Mouse (Mus musculus): ENCODE measurements around the gene Ripor1. TPM values are rescaled to one million over a fixed set of nuclear protein-coding genes. Genes with fewer than 3 reads are reported as not detected.

Ripor1 gene
- polyA plus RNA-seq, 1 experiment from 2014 or later: 33.7 TPM

DNA sequence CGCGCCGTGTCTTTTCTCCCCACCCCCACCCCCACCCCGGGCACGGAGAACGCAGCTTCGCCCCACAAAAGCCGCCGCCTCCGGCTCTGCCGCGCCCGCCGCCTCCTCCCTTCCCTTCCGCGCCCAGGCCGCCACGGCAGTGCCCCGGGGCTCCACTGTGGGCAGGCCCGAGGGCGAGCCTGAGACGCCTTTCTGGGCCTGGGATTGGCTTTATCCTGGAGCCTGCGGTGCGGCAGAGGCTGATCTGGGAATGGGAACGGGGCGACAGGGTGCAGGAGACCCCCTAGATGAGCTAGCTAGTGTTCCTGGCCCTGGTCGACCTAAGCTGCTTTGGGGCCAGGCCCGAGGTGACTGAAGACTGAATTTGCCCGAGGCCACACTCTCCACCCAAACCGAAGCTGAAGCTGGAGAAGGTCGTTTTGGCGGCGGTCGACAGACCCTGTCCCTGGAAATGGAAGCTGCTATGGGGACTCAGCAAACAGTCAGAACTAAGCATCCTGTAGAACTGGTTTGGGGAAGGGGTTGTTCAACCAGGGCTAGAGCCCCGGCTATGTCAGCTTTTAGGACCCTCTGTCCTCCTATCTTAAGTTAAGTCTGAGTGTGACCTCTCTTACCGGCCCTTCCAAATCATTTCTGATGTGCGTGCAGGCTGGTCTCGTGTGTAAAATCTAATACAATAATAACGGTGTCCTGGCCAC lies 585 bp downstream of the Ripor1 start:
- peak overlapping the region; percentile 77 for H3K4me3 ChIP-seq (ENCODE audit: low read depth, low read length)
- H3K27me3 ChIP-seq (ENCODE audit: insufficient read depth, low read length): no peaks in the 10 kb centered on the region
- peaks cover 8% of the 10 kb centered on the region; the same call in 1 of the 2 replicates for H3K4me1 ChIP-seq (ENCODE audit: insufficient read depth)
- peak overlapping the region; percentile 87 for H3K27ac ChIP-seq (ENCODE audit: low read depth)
- ATAC-seq (ENCODE audit: insufficient read depth) (peak; percentile 39), DNase-seq (peak; percentile 48)
- H3K36me3 ChIP-seq (ENCODE audit: insufficient read depth): no peaks in the 10 kb centered on the region
- H3K4me2 ChIP-seq: peak overlapping the region; percentile 96
- H3K9ac ChIP-seq: peak overlapping the region; percentile 90
- no peak for TF ChIP-seq CTCF (IDR thresholded peaks at IDR 0.05; ENCODE audit: low read depth)
- WGBS: under 1% methylated on average over 35 of the region's 39 CpGs
- H3K9me3 ChIP-seq (ENCODE audit: low read depth, low read length): no peaks in the 10 kb centered on the region

DNA sequence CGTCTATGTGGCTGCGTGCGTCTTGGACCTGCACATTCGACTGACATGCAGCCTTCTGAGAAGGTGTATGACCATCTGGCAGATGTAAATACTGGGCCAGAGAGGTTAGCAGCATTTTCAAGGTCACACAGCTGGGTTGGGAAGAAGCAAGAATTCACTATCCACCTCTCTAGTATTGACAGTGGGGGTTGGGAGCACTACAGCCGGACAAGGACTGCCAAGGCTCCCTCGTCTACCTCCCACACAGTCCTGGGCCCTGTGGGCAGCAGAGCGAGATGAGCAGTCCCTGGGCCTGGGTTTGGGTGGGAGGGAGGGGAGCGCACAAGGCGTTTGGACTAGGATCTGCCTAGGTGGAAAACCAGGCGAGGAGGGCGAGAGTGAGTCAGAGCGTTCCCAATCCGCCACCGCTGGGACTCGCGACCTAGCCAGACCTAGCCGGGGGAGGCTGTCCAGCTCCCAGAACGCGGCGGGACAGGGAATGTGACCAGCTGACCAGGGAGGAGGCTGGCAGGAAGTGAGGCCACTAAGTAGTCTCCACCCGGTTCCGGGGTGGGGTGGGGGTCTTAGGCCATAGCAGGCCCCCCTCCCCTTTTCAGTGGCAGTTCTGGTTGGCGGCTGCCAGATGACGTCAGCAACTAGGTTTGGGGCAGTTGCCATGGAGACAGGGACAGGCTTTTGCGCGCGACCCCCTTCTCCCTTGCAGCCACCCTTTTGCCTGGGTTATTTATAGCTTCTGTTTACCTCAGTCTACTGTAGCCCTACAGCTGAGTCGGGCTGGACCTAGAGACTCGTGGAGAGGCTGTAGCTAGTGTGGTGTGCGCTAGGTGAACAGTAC lies 1.4 kb downstream of the Ripor1 start:
- TF ChIP-seq CTCF (IDR thresholded peaks at IDR 0.05; ENCODE audit: low read depth): no peak
- WGBS: 1% methylated on average over 30 of the region's 30 CpGs
- Histone ChIP-seq H3K36me3 (ENCODE audit: insufficient read depth) (no peaks in the 10 kb centered on the region), H3K27ac (ENCODE audit: low read depth) (peak overlapping the region; percentile 87), H3K27me3 (ENCODE audit: insufficient read depth, low read length) (no peaks in the 10 kb centered on the region), H3K9ac (peak overlapping the region; percentile 90), H3K4me3 (ENCODE audit: low read depth, low read length) (peak overlapping the region; percentile 77), H3K9me3 (ENCODE audit: low read depth, low read length) (no peaks in the 10 kb centered on the region), H3K4me2 (peak overlapping the region; percentile 96), H3K4me1 (ENCODE audit: insufficient read depth) (peaks cover 8% of the 10 kb centered on the region; the same call in 1 of the 2 replicates)
- ATAC-seq (ENCODE audit: insufficient read depth) (peak; percentile 80), DNase-seq (peak; percentile 91)

DNA sequence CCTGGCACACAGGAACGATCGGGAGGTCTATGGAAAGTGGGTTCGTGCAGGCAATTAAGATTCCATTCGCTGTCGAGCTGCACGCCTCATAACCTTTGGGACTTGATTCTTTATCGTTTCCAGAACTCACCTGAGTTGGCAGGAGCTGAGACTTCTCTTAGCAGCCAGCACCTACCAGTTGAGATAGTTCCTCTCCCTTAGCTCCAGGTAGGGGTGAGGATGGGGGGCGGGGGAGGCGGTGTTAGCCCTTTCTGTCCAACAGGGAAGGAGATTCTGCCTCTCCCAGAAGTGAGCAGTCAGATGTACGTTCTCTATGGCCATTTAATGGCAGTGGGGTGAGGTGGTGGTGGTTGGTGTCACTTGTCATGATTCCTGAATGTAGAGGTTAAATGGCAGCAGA lies 2.0 kb downstream of the Ripor1 start:
- DNase-seq: no peak
- Histone ChIP-seq H3K9me3 (ENCODE audit: low read depth, low read length) (no peaks in the 10 kb centered on the region), H3K36me3 (ENCODE audit: insufficient read depth) (no peaks in the 10 kb centered on the region), H3K27me3 (ENCODE audit: insufficient read depth, low read length) (no peaks in the 10 kb centered on the region), H3K27ac (ENCODE audit: low read depth) (peak overlapping the region; percentile 87), H3K9ac (peak overlapping the region; percentile 90), H3K4me1 (ENCODE audit: insufficient read depth) (peaks cover 8% of the 10 kb centered on the region; the same call in 1 of the 2 replicates), H3K4me2 (peak overlapping the region; percentile 96), H3K4me3 (ENCODE audit: low read depth, low read length) (peak overlapping the region; percentile 77)
- no peak for ATAC-seq (ENCODE audit: insufficient read depth)
- 6% methylated on average over 10 of the region's 10 CpGs for WGBS
- TF ChIP-seq CTCF (IDR thresholded peaks at IDR 0.05; ENCODE audit: low read depth): no peak

DNA sequence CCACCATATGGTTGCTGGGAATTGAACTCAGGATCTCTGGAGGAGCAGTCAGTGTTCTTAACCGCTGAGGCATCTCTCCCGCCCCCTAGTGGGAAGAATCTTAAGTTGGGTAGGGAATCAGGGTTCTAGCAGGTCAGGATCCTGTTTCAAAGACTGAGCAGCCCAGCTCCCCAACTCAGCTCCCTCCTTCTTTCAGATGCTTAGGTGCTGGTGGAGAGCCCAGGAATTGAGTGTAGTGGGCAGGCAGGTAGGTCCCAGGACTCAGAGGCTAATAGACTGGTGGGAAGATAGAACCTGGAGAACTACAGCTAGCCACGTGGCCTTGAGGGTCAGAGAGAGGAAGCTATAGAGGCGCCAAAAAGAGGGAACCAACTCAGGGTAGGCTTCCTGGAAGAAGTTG lies 2.6 kb downstream of the Ripor1 start:
- ATAC-seq (ENCODE audit: insufficient read depth) (no peak), DNase-seq (peak; percentile 74)
- Histone ChIP-seq H3K36me3 (ENCODE audit: insufficient read depth) (no peaks in the 10 kb centered on the region), H3K27me3 (ENCODE audit: insufficient read depth, low read length) (no peaks in the 10 kb centered on the region), H3K4me1 (ENCODE audit: insufficient read depth) (peaks cover 8% of the 10 kb centered on the region; the same call in 1 of the 2 replicates), H3K27ac (ENCODE audit: low read depth) (no peak overlapping the region), H3K9ac (no peak overlapping the region), H3K4me3 (ENCODE audit: low read depth, low read length) (no peak overlapping the region), H3K9me3 (ENCODE audit: low read depth, low read length) (no peaks in the 10 kb centered on the region), H3K4me2 (peak overlapping the region; percentile 96)
- TF ChIP-seq CTCF (IDR thresholded peaks at IDR 0.05; ENCODE audit: low read depth): peak; percentile 58
- WGBS: 33% methylated on average over 4 of the region's 4 CpGs

DNA sequence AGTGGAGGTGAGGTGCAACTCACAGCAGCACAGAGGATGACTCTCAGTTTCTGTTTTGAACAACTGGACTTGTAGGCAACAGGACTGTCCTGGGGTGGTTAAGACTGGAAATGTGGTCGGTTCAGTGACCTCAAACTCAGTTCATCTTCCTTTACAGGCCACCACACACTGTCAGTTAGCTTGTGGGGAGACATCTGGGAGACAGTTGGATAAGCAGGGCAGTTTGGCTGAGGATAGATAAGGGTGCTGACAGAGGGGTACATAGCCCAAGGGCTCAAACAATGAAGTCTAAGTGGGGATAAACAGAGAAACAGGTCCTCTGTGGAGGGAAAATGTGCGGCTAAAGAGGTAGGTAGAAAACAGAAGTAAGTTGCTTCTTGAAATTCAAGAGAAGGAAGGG lies 4.3 kb downstream of the Ripor1 start:
- Histone ChIP-seq H3K4me2 (no peak overlapping the region), H3K36me3 (ENCODE audit: insufficient read depth) (no peaks in the 10 kb centered on the region), H3K27me3 (ENCODE audit: insufficient read depth, low read length) (no peaks in the 10 kb centered on the region), H3K9me3 (ENCODE audit: low read depth, low read length) (no peaks in the 10 kb centered on the region), H3K4me3 (ENCODE audit: low read depth, low read length) (no peak overlapping the region), H3K4me1 (ENCODE audit: insufficient read depth) (peaks cover 7% of the 10 kb centered on the region; the same call in 1 of the 2 replicates), H3K27ac (ENCODE audit: low read depth) (no peak overlapping the region), H3K9ac (no peak overlapping the region)
- no peak for TF ChIP-seq CTCF (IDR thresholded peaks at IDR 0.05; ENCODE audit: low read depth)
- ATAC-seq (ENCODE audit: insufficient read depth) (no peak), DNase-seq (no peak)
- WGBS: 68% methylated on average over 2 of the region's 2 CpGs

DNA sequence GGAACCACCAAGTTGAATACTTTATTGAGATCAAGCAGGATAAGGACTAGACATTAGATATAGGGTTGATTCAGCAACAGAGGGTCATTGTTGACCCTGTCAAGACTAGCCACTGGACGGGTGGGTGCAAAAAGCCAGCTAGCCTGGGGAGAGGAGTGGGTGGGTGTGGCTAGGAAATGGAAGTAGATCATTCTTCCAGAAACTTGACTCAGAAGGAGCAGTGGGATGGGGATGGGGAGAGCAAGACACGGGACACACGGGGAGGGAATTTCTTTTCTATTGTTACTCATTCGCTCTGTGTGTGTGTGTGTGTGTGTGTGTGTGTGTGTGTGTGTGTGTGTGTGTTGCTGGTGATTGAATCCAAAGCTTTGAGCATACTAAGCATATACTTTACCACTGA lies 4.7 kb downstream of the Ripor1 start:
- no peak for DNase-seq
- 53% methylated on average over 4 of the region's 4 CpGs for WGBS
- no peaks in the 10 kb centered on the region for H3K9me3 ChIP-seq (ENCODE audit: low read depth, low read length)

DNA sequence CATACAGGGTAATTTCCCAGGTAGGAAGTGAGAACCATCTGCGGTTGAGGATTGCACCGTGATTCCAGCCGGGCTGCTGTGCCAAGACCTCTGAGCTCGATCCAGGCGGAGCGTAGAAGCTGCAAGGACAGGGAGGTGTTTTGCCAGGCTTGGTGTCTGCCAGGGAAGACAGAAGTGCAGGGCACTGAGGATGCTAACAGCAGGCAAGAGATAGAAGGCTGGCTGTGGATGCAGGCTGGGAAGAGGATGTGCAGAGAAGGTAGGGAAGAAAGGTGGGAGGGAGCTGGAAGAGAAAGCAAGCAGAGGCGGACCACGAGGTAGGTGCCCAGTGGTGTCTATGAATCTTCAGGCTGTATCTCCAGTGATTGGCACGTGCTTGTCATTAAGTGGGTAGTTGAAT lies 6.8 kb downstream of the Ripor1 start:
- H3K36me3 ChIP-seq (ENCODE audit: insufficient read depth): peaks cover 21% of the 10 kb centered on the region
- H3K4me3 ChIP-seq (ENCODE audit: low read depth, low read length): no peak overlapping the region
- no peak overlapping the region for H3K9ac ChIP-seq
- H3K27ac ChIP-seq (ENCODE audit: low read depth): no peak overlapping the region
- 85% methylated on average over 9 of the region's 9 CpGs for WGBS
- H3K4me2 ChIP-seq: no peak overlapping the region
- no peak for TF ChIP-seq CTCF (IDR thresholded peaks at IDR 0.05; ENCODE audit: low read depth)
- no peak for ATAC-seq (ENCODE audit: insufficient read depth)
- DNase-seq: no peak
- no peaks in the 10 kb centered on the region for H3K9me3 ChIP-seq (ENCODE audit: low read depth, low read length)
- H3K4me1 ChIP-seq (ENCODE audit: insufficient read depth): peaks cover 5% of the 10 kb centered on the region; the same call in 1 of the 2 replicates
- no peaks in the 10 kb centered on the region for H3K27me3 ChIP-seq (ENCODE audit: insufficient read depth, low read length)

More for the DNA sequence above, 4.7 kb downstream of the Ripor1 start:
- Histone ChIP-seq H3K4me1 (ENCODE audit: insufficient read depth) (peaks cover 5% of the 10 kb centered on the region; the same call in 1 of the 2 replicates), H3K36me3 (ENCODE audit: insufficient read depth) (0 out of 2 replicates have a peak, but pooled peaks cover under 1% of the 10 kb centered on the region), H3K4me2 (no peak overlapping the region), H3K4me3 (ENCODE audit: low read depth, low read length) (no peak overlapping the region), H3K27ac (ENCODE audit: low read depth) (no peak overlapping the region), H3K27me3 (ENCODE audit: insufficient read depth, low read length) (no peaks in the 10 kb centered on the region), H3K9ac (no peak overlapping the region)
- TF ChIP-seq CTCF (IDR thresholded peaks at IDR 0.05; ENCODE audit: low read depth): no peak
- no peak for ATAC-seq (ENCODE audit: insufficient read depth)

All from lung, embryonic 14.5 days (tissue).